Mouse (Mus musculus) splenic B cell, adult 2 months (primary cell): ENCODE measurements around the gene Glt28d2.

Experiments used
- DNase-seq: peaks from one replicate; pipeline ENCODE4 v3.0.0-alpha.2; 2011; ENCODE audit warnings: low read depth, low spot score
- H3K27me3 ChIP-seq: 2 replicates; pipeline ENCODE4 v1.6.1; 2012; ENCODE audit warnings: mild to moderate bottlenecking, low read length, moderate library complexity, mixed read lengths; ENCODE audit not compliant: control insufficient read depth, poor library complexity, insufficient read depth, severe bottlenecking
- H3K36me3 ChIP-seq: 2 replicates; pipeline ENCODE4 v1.6.1; 2012; ENCODE audit warnings: mild to moderate bottlenecking, low read length, moderate library complexity, mixed read lengths; ENCODE audit not compliant: control insufficient read depth, poor library complexity, insufficient read depth, severe bottlenecking

Gene Glt28d2

GRCm38 (mm10) chr3:85820839-85821548, 66.3 kb downstream of the Glt28d2 start:
- no peaks in the 10 kb centered on the region for H3K36me3 ChIP-seq
- no peak for DNase-seq

More at GRCm38 (mm10) chr3:85820839-85821548, 66.3 kb downstream of the Glt28d2 start:
- no peaks in the 10 kb centered on the region for H3K27me3 ChIP-seq
